Mouse (Mus musculus) heart, adult 2 months (tissue): ENCODE measurements around the gene Gm45234.
A peak's percentile ranks its signal among the peaks of the same experiment; 100 is the strongest.

Source experiments
- CTCF ChIP-seq: fragments of 200-600 bp; IDR thresholded peaks from 2 replicates; pipeline ENCODE4 v1.8.1; 2022; ENCODE audit warnings: antibody characterized with exemption, mild to moderate bottlenecking, moderate library complexity
- POLR2A ChIP-seq: fragments of 200-500 bp; IDR thresholded peaks from 2 replicates; pipeline ENCODE4 v1.6.1; 2011; ENCODE audit warnings: mild to moderate bottlenecking, low read depth, low read length, control low read depth; ENCODE audit not compliant: insufficient read depth

DNA sequence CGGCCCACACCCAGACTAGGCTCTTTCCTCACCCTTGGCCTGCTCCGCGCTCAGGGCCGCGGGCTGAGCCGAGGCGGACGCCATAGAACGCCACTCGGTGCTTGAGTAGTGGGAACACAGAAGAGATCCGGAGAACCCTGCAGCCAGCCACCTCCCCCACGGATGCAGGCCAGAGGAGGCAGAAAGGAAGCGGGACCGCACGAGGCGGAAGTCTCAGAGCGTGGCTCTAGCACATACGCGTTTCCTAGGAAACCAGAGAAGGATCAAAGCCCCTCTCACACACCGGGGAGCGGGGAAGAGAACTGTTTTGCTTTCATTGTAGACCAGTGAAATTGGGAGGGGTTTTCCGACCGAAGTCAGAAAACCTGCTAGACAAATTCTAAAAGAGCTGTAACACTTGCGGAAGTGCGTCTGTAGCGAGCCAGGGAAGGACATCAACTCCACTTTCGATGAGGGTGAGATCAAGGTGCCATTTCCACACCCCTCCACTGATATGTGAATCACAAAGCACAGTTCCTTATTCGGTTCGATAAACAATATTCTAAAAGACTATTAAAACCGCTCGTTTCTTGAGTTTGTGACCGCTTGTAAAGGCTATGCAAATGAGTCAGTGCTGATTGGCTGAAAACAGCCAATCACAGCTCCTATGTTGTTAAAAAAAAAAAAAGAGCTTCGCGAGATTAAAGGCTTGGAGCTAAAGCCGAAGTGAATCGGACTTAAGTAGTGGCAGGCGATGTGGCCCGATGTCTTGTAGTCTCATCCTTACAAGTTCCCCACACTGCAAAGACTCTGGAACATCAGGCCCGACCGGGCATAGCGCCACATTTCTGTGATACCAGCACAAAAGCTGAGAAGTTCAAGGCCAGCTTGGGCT is 14.7 kb downstream of the Gm45234 start, which contains the start of gene Grcc10:
- no peak for TF ChIP-seq CTCF
- TF ChIP-seq POLR2A, result peak; percentile 97
